Mouse (Mus musculus) stomach, postnatal 0 days (tissue): ENCODE data around the gene Glt28d2. TPM values are rescaled to one million over a fixed set of nuclear protein-coding genes. Genes with fewer than 3 reads are reported as not detected.
A peak's percentile ranks its signal among the peaks of the same experiment; 100 is the strongest.

Experiments
- ATAC-seq: fragments of 200-750 bp; cut with Nextera tagmentation; 2 replicates; pipeline ENCODE4 v1.8.0; 2017; ENCODE audit not compliant: low FRiP score, low TSS enrichment
- DNase-seq: peaks from one replicate; pipeline ENCODE4 v3.0.0-alpha.2; 2016; ENCODE audit warnings: low spot score
- H3K27ac ChIP-seq: fragments of 300-500 bp; sonication (generic); replicated peaks from 2 replicates; pipeline ENCODE4 v1.5.1; 2014; ENCODE audit warnings: mild to moderate bottlenecking, control low read depth
- H3K27me3 ChIP-seq: fragments of 300-500 bp; sonication (generic); 2 replicates; pipeline ENCODE4 v1.6.1; 2014; ENCODE audit warnings: low read length; ENCODE audit not compliant: control insufficient read depth, insufficient read depth
- H3K36me3 ChIP-seq: fragments of 300-500 bp; sonication (generic); 2 replicates; pipeline ENCODE4 v1.6.1; 2014; ENCODE audit warnings: low read length, mixed read lengths; ENCODE audit not compliant: control insufficient read depth, insufficient read depth
- H3K4me1 ChIP-seq: fragments of 300-500 bp; sonication (generic); replicated peaks from 2 replicates; pipeline ENCODE4 v1.6.1; 2014; ENCODE audit warnings: antibody characterized with exemption; ENCODE audit not compliant: control insufficient read depth, insufficient read depth
- H3K4me2 ChIP-seq: fragments of 300-500 bp; sonication (generic); replicated peaks from 2 replicates; pipeline ENCODE4 v1.6.1; 2014; ENCODE audit warnings: low read depth, mild to moderate bottlenecking, control low read depth, moderate library complexity
- H3K4me3 ChIP-seq: fragments of 300-500 bp; sonication (generic); 2 replicates; pipeline ENCODE4 v1.5.1; 2014; ENCODE audit warnings: low read depth, low read length, control low read depth
- H3K9ac ChIP-seq: fragments of 300-500 bp; sonication (generic); 2 replicates; pipeline ENCODE4 v1.6.1; 2014; ENCODE audit warnings: mild to moderate bottlenecking, low read length, control low read depth, mixed read lengths
- H3K9me3 ChIP-seq: fragments of 300-500 bp; sonication (generic); 2 replicates; pipeline ENCODE4 v1.6.1; 2016; ENCODE audit warnings: low read length; ENCODE audit not compliant: control insufficient read depth
- CTCF ChIP-seq: IDR thresholded peaks from 2 replicates; pipeline ENCODE4 v1.5.1; 2016; ENCODE audit warnings: antibody characterized with exemption, low read depth, mild to moderate bottlenecking, moderate library complexity
- EP300 ChIP-seq: optimal IDR thresholded peaks from 2 replicates; pipeline ENCODE3; 2016; ENCODE audit warnings: antibody characterized with exemption
- WGBS: fragments of 180-500 bp; shearing (Covaris S2); extraction: QIAGEN DNeasy Blood & Tissue Kit; methylation state at CpG from one replicate; pipeline ENCODE4 v1.1.7; 2014; 5-methylcytosine and 5-hydroxymethylcytosine counted together
- polyA plus RNA-seq: library from polyadenylated mRNA; unstranded; fragments of >200 nt; fragmentation: Nextera tagmentation; extraction: Ambion mirVana; gene quantifications from 2 replicates; pipeline ENCODE4 v1.2.1, GENCODE M21; 2015

Gene Glt28d2
- 6.5 and 6.9 TPM in 2 replicates for polyA plus RNA-seq

DNA sequence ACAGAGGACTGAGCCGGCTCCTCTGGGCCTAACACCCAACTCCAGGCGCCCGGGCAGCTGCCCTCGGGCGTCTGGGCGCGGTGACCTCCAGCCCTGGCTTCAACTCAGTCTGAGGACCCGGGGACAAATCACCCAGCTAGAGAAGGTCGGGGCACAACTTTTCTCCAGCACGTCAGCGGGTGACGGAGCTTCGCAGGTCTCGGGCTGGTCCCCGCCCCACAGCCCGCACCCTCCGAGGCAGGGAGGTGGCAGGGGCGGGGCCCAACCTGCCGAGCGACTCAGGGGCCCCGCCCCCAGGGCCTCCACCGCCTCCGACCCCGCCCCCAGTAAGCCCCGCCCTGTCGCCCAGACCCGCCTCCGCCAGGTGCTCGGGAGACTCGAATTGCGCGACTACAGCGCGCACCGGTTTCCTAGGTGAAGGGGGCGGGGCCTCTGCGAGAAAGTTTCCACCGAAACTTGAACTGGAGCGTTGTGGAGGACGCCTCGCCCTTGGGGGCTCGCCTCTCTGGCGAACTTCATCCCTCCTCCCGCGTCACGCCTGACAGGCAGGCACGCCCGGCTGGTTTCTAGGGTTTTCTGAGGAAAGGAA is at the start of gene Glt28d2, which contains the start of gene Gm37240:
TSS of gene Glt28d2 (minus strand) at position 278 of the 589 bp plus-strand sequence.
TSS of gene Gm37240 (minus strand) at position 280 of the 589 bp plus-strand sequence.
- TF ChIP-seq EP300 = peak; percentile 10
- TF ChIP-seq CTCF = no peak
- H3K4me2 ChIP-seq = peak within 1 kb of the TSS; percentile 62
- peak; percentile 98 for DNase-seq
- no peaks in the 10 kb centered on the region for H3K36me3 ChIP-seq
- peak within 1 kb of the TSS; percentile 61 for H3K4me3 ChIP-seq
- 0% methylated on average over 44 of the region's 48 CpGs for WGBS
- no peaks in the 10 kb centered on the region for H3K4me1 ChIP-seq
- H3K27ac ChIP-seq = peak within 1 kb of the TSS; percentile 90
- H3K9ac ChIP-seq = peak within 1 kb of the TSS; percentile 79
- peak; percentile 95 for ATAC-seq
- no peaks in the 10 kb centered on the region for H3K27me3 ChIP-seq
- no peaks in the 10 kb centered on the region for H3K9me3 ChIP-seq

DNA sequence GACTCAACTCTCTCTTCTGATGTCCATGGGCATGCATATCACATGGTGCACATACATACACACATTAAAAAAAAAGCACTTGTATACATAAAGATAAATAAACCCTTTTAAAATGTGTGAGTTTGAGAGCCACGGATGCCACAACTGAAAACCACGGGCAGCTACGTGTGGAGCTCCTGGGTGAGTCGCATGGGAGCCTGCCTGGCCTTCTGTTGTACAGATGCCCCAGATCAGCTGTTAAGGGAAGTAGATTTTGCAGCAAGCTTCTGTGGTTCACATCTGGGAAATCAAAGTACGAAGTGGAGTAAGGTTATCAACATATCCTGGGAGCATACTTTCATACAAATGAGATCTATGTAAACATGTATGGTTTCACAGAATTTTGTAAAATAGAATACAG is 46.3 kb upstream of the Glt28d2 start:
- H3K4me2 ChIP-seq = no peak overlapping the region
- TF ChIP-seq CTCF (no peak), EP300 (no peak)
- 86% methylated on average over 5 of the region's 5 CpGs for WGBS

DNA sequence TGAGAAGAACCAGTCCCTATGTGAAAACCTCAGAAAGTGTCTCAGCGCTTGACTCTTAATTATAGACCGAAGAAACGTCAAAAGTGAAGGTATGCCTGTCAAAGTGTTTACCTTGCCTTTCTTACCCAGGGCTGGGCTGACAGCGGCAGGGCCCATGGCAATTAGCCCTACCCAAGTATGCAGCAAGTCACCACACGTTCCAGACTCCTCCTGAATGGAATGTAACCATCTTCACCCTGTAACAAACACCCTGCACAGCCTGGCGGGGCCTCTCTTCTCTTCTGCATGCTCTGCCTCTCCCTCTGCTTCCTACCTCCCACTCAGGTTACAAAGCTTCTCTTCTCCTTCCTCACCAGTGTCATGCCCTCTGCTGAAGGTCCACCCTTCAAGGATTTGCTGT is 44.5 kb upstream of the Glt28d2 start:
- no peak overlapping the region for H3K4me2 ChIP-seq
- H3K9ac ChIP-seq = no peak overlapping the region
- no peak overlapping the region for H3K4me3 ChIP-seq
- H3K27me3 ChIP-seq = no peaks in the 10 kb centered on the region
- no peak for TF ChIP-seq CTCF
- TF ChIP-seq EP300 = no peak
- no peaks in the 10 kb centered on the region for H3K4me1 ChIP-seq
- 52% methylated on average over 6 of the region's 6 CpGs for WGBS
- peak overlapping the region; percentile 49; the same call in 1 of the 2 replicates for H3K27ac ChIP-seq
- no peaks in the 10 kb centered on the region for H3K9me3 ChIP-seq
- DNase-seq (no peak), ATAC-seq (0 out of 2 replicates have a peak, but pooled peaks have one; percentile 51)
- no peaks in the 10 kb centered on the region for H3K36me3 ChIP-seq

More for the DNA sequence above, 46.3 kb upstream of the Glt28d2 start:
- no peak overlapping the region for H3K4me3 ChIP-seq
- H3K27me3 ChIP-seq = no peaks in the 10 kb centered on the region
- H3K9me3 ChIP-seq = no peaks in the 10 kb centered on the region
- no peaks in the 10 kb centered on the region for H3K4me1 ChIP-seq
- H3K27ac ChIP-seq = no peak overlapping the region
- H3K9ac ChIP-seq = no peak overlapping the region
- ATAC-seq (no peak), DNase-seq (no peak)
- no peaks in the 10 kb centered on the region for H3K36me3 ChIP-seq

DNA sequence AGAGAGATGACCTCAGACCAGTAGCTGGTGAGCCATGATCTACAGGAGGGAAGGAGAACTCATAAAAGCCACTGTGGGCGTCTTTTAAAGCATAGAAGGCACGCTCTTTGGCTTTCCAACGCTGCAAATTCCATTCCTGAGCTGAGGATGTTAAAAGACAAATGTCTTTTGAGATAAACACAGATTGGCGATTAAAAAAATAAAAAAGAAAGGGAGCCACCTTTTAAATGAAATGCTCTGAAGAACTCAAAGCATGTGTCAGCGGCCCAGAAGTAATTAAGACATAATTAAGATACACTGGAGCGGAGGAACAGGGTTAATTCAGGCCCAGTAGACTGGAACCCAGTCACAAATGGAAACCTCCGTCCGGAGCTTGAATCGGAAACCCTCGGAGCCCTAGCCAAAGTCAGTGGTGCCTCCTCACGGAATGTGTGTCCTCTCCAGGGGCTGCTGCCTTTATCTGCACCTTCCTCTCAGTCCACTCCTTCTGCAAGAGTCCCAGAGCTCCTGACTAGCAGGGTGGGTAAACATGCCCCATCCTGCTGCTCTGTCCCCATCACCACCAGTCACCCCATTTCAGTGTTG is 43.4 kb upstream of the Glt28d2 start:
- no peaks in the 10 kb centered on the region for H3K9me3 ChIP-seq
- H3K4me2 ChIP-seq = no peak overlapping the region
- H3K36me3 ChIP-seq = no peaks in the 10 kb centered on the region
- no peak for ATAC-seq
- 84% methylated on average over 11 of the region's 11 CpGs for WGBS
- no peak overlapping the region for H3K4me3 ChIP-seq
- no peak overlapping the region for H3K27ac ChIP-seq
- H3K4me1 ChIP-seq = no peaks in the 10 kb centered on the region
- no peak for DNase-seq
- no peak for TF ChIP-seq CTCF
- no peak for TF ChIP-seq EP300
- H3K27me3 ChIP-seq = no peaks in the 10 kb centered on the region
- H3K9ac ChIP-seq = no peak overlapping the region

DNA sequence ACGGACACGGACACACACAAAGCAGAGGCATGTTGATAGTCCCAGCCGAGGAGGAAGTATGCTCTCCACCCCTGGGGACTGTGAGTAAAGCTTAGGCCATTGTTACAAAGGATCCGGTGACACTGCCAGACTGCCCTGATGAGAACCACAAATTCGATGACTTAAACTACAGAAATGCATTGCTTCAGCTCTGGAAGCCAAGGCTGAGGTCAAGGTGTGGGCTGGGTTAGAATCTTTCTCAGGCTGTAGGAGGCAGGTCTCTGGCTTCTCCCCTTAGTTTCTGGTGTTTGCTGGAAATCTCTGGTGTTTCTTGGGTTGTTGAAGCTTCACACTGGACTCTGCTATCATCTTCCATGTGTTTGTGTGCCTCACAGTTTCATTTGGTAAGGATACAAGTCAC is 42.4 kb upstream of the Glt28d2 start:
- H3K4me2 ChIP-seq = no peak overlapping the region
- 75% methylated on average over 5 of the region's 5 CpGs for WGBS

DNA sequence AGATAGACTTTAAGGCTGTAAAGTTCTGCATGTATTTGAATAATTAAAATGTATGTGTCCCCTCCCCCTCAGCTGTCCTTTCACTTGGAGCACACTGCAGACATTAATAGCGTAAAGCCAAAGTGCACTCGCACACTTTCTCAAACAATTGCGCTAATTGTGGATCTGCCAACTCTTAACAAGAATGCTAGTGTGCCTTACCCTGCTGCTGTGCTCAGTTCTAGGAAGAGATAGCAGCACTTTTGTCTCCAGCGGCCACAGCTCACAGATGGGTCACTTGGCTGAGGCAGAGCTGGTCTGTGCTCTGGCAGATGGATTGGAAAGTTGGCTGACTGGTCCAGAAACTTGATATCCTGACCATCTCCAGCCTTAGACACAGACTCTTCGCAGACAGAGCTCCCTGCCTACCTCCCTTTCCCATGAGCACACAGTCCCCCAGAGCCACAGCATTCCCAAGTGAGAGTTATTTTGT is 40.9 kb upstream of the Glt28d2 start:
- WGBS = 72% methylated on average over 5 of the region's 5 CpGs
- H3K9ac ChIP-seq = no peak overlapping the region
- H3K9me3 ChIP-seq = no peaks in the 10 kb centered on the region
- H3K4me2 ChIP-seq = no peak overlapping the region
- H3K4me1 ChIP-seq = no peaks in the 10 kb centered on the region
- no peak for DNase-seq
- no peaks in the 10 kb centered on the region for H3K27me3 ChIP-seq
- H3K4me3 ChIP-seq = no peak overlapping the region
- no peaks in the 10 kb centered on the region for H3K36me3 ChIP-seq
- no peak for TF ChIP-seq EP300
- TF ChIP-seq CTCF = no peak
- ATAC-seq = no peak
- no peak overlapping the region for H3K27ac ChIP-seq

More for the DNA sequence above, 42.4 kb upstream of the Glt28d2 start:
- H3K4me1 ChIP-seq = no peaks in the 10 kb centered on the region
- H3K36me3 ChIP-seq = no peaks in the 10 kb centered on the region
- H3K9me3 ChIP-seq = no peaks in the 10 kb centered on the region
- no peaks in the 10 kb centered on the region for H3K27me3 ChIP-seq
- no peak overlapping the region for H3K27ac ChIP-seq
- DNase-seq (no peak), ATAC-seq (no peak)
- H3K4me3 ChIP-seq = no peak overlapping the region
- no peak overlapping the region for H3K9ac ChIP-seq
- TF ChIP-seq CTCF = no peak
- TF ChIP-seq EP300 = no peak
